Mouse (Mus musculus) small intestine, adult 10 weeks (tissue): ENCODE data around the gene Il2ra. TPM values are rescaled to one million over a fixed set of nuclear protein-coding genes. Genes with fewer than 3 reads are reported as not detected.

Experiments
- polyA plus RNA-seq: library from polyadenylated mRNA; stranded (reverse); fragments of 350-450 nt; fragmentation: Illumina TruSeq; extraction: RNeasy Lipid Tissue Mini Kit (QIAGEN cat#74804); gene quantifications from one replicate; pipeline ENCODE4 v1.2.3, GENCODE M21; 2014; ENCODE audit warnings: low replicate concordance

The Il2ra gene
- 0.52 TPM for polyA plus RNA-seq

GRCm38 (mm10) chr2:11642451-11642941 is at the start of gene Il2ra:
Il2ra (plus strand) TSS chr2:11642807.

GRCm38 (mm10) chr2:11604053-11604452 is 38.6 kb upstream of the Il2ra start, which contains the start of gene Rbm17:
Rbm17 (minus strand) TSS chr2:11604153.

GRCm38 (mm10) chr2:11625890-11626289 is 16.7 kb upstream of the Il2ra start, which contains the start of gene Gm17490:
Gm17490 (minus strand) TSS chr2:11626264.

GRCm38 (mm10) chr2:11705201-11706025 is 62.8 kb downstream of the Il2ra start, which contains the start of gene Il15ra:
Il15ra (plus strand) TSS chr2:11705290.

Other genes starting within 250 kb of the Il2ra start
- 24.0 TPM for gene Pfkfb3, start 88.7 kb upstream of the Il2ra start, polyA plus RNA-seq
- gene Rbm17, start 38.7 kb upstream of the Il2ra start, polyA plus RNA-seq = 165 TPM
- not detected for gene Gm17490, start 16.5 kb upstream of the Il2ra start, polyA plus RNA-seq
- gene Il15ra, start 62.5 kb downstream of the Il2ra start, polyA plus RNA-seq = 22.3 TPM
- 66.4 TPM for gene Fbh1, start 134.8 kb downstream of the Il2ra start, polyA plus RNA-seq
- gene Ankrd16, start 135.1 kb downstream of the Il2ra start, polyA plus RNA-seq = 19.3 TPM